Mouse (Mus musculus) thymus, postnatal 4 days (tissue): ENCODE data around the gene Hs6st2.
A peak's percentile ranks its signal among the peaks of the same experiment; 100 is the strongest.

Experiments
- DNase-seq: peaks from one replicate; pipeline ENCODE4 v3.0.0; 2021

Gene Hs6st2

DNA sequence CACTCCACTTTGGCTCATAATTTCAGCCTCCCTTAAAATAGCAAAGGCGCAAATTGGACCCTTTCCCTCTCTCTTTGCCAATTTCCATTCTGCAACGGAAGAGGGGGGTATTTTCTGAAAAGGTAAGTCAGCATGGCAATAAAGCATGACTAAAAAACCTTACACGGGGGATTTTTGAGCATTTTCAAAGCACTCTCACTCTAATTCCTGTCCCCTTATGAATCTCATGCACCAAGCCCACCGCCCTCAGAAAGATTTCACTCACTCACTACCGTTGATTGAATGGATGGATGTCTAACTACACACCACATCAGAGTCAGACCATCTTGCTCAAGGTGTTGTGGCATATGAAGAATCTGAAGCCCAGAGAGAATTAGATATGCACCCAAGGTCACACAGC lies at the start of gene Hs6st2:
Gene Hs6st2 (minus strand): TSS at position 101 of the 400 bp plus-strand sequence.
- DNase-seq = no peak

DNA sequence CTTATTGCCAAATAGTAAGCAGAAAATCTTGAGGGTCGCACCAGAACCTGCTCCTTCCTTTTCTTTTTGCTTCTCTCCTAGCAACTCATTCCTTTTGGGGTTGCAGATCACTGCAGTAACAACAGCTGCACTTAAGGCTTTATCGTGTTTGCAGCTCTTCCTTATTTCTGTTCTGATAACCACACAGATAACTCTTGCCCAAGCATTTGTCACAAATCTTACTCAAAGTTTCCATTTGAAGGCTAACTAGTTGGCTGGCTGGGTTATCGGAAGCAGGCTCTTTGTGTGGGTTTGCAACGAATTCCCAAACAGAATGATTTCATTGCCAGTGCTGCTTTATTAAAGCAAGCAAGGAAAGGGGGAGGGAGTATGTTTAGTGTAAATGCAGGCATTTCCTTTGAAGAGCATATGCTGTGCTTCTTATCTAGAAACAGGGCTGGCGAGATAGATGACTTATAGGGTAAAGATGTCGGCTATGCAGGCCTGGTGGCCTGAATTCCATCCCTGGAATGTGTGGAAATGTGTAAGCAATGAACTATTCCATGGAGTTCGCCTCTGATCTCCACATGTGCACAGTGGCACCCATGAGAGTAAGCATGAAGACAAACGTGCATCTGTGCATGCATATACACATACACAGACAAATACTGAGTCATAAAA lies 32.6 kb upstream of the Hs6st2 start:
- no peak for DNase-seq

DNA sequence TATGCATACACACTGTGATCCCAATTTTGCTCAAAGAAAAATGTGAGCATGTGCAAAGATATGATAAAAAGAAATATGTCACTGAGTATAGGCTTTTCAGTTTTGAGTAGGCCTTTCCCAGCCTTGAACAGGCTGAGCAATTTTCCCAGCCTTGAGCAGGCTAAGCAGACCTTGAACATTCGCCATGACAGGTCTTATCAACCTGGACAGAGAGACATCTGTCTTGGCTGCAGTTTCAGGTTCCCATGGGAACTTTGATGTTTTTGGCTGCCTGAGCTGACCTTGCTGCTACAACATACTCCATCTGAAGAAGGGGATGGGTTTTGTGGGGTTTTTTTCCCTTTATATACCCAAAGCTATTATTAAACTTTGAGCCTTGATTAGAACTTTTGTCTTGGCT lies 31.3 kb upstream of the Hs6st2 start:
- no peak for DNase-seq

DNA sequence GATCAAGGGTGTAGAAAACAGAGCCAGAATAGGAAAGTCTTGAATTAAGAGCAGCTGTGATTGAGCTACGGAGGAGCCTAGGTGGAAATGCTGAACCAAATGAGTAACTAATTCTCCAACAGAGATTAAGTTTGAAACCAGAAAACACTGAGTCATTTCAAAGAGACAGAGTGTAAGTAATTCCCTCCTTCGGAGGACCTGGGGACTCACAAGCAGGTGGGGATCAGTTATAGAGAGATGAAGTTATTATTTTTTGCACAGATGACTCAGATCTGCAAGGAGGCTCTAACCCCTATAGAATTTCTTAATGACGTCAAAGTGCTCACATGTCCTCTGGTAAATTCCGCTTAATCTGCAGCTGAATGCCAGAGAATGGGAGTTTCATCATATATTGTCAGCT lies 21.2 kb upstream of the Hs6st2 start:
- DNase-seq = no peak

DNA sequence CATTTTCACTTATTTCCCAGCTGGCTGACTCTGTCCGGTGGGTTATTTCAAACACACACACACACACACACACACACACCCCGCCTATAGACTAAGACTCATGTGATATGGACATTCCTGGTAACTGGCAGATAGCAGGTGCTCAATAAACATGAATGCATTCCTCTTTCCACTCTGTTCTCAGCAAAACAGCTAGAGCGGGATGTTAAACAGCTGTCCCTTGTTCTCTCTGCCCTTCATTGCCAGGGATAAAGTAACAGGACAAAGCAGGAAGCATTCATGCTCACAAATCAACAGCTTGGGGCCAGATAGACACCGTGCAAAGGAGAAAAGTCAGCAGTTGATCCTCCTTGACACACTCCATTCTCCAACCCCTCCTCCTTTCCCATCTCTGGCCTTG lies 17.4 kb upstream of the Hs6st2 start:
- no peak for DNase-seq

DNA sequence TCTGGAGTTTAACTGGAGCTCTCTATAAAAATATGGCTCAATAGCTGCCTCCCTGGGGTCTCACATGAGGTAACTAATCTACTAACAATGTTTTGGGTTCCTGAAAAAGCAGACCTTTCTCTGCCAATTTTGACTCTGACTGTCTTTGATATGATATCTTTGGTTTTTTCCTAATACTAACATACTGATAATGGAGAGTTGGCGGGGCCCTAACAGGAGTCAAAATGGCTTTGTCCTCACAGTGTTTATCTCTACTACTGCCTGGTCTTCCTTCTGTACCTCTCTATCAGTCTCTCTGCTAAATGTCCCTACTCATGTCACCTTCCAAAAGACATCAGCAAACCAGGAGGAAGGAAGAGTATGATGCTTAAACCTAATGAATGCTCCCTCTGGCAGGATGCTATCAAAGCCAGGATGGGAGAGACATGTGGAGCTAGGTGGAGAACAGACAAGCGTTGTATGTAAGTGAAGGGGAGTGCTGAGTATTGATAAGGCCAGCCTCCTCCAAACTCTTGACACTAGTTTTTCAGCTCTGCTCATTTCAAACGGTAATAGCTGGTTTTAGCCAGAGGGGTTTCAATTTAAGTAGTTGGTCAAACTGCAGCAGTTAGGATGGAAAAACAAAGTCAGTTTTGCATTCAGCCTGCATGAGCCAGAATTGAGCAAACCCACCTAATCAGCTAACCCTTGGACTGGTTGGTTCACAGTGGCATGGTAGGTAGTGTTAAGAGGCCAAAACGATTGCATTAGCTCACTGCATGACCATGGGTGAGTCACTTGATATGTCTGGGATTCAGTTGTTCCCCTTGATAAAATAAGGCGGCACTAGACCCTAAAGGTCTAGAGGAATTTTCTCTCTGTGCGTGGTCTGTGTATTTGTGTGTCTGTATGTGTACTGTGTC lies 4.6 kb upstream of the Hs6st2 start:
- DNase-seq = no peak

DNA sequence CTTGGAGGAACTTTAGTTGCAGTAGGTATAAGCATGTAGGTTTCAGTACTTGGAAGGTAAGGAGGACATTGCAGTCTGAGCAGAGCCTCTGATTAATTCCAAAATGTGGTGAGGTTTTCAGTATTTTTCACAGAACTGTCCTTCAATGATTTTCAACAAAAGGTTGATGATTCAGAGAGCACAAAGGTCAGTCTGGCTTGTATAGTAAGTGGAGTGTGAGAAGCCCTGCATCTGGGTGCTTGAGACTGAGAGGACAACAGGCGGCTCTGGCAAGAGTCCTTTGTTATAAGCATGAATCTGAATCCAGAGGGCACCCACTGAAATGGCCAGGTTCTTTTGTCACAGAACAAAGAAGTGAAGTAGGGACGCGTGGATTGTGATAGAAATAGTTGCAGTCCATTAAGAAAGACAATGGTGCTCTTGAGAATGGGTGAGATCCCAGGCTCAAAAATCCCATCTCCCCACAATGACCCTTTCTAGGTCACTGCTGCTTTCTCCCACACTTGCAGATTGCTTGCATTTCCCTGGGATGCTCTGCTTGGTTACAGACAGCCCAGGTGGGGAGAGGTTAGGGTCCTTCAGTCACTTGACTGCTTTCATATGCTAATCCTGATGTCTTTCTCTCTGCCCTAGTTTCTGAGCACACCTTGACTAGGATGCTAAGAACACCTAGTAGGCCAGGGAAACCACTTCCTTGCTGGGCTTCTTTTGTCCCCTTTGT lies 2.8 kb upstream of the Hs6st2 start:
- DNase-seq = no peak

DNA sequence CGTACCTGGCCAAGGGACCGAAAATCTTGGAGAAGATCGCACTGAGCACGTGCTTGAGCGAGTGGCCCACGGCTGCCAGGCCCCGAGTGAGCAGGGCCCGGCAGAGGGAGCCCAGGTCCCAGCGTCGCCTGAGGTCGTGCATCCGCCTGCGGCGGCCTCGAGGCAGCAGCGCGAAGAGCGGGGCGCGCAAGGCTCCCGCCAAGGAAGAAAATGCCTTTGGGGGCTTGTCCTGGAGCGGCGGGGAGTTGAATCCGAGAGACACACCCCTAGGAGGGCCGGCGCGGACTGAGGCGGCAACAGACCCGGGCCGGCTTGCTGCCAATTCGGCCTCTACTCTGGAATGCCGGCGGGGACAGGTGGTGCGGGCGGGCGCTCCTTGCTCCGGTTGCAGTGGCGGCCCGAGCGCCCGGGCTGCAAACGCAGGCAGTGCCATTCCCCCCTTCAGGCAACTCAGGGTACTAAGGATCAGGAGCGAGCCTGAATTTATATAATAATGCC lies 437 bp downstream of the Hs6st2 start:
- DNase-seq = peak; percentile 2

DNA sequence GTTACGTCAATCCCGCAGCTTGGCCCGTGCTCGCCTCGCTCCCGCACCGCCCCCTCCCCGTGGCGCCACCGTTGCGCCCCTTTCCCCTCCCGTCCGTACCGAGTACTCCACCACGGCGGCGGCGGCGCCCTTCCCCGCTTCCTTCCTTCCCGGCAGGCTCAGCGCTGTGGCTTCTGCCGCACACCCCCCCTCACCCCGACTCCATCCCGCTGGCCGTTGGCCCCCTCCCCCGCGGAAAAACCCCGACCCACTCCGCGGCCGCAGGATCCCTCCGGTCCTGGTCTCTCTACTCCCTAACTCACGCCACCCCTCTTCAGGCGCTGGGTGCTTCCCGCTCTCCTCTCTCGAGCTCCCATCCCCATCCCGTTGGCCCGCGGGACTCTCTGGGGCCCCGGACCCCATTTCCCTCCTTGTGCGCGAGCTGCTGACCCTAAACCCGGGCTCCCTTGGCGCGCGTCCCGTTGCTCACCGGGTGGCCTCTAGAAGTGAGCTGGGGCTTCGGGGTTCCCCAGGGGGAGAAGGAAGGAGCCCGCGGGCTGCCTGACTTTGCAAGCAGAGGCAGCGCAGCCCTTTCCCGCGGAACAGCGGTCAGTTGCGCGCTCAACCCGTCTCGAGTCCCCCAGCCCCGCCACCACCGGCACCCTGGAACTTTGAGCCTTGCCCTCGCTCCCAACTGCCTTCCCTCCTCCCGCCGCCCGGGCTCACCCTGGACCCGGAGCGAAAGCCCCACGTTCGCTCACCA lies 1.1 kb downstream of the Hs6st2 start:
- peak; percentile 6 for DNase-seq

DNA sequence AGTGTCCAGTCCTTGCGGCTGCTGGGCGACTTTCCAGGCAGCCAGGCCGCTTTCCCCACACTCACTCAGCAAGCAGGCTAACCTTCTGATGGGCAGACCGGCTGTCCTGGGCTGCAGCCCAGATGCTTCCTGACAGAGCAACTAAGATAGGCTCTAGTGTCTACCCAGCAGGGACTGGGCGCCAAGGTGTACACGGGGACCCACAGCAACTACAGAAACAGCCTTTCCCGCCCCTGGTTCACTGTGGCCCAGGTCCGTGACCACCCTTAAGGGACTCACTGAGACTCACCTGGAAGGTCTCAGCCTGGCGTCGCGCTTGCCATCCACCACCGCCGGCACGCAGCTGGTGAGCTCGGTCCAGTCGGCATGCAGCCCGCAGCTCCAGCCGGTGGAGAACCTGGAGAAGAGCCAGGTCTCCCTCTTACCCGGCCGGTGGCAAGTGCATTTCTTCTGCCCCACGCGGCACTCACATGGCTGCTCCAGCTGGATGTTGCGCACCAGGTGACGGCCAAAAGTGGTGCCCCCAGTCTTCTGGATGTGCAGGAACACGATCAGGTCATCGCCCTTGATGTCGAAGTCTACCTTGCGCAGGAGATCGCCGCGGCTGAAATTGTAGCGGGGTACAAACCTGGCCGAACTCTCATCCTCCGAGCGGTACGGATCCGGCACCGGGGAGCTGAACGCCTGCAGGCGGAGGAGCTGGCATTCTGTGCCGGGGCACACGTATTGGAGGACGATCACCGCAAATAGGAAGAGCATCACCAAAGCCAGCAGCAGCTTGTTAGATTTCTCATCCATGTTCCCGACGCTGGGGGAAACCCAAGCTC lies 1.8 kb downstream of the Hs6st2 start:
- DNase-seq = peak; percentile 4

DNA sequence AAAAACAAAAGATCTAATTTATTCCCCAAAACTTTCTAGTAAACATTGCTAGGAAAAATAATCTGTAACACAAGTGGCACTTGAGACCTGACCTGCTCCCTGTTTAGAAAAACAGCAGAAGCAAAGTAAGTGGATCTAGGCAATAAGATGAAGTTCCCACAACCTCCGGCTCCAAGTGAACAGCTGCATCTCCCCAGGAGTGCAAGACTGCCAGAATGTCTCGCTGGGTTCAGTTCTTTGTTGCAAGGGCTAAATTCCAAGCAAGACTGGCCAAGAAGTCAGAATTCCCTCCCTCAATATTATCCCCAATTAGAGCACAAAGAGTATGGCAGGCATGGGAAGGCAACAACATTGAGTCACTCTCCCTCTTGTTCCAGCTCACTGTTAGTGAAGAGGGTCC lies 23.4 kb downstream of the Hs6st2 start:
- no peak for DNase-seq

DNA sequence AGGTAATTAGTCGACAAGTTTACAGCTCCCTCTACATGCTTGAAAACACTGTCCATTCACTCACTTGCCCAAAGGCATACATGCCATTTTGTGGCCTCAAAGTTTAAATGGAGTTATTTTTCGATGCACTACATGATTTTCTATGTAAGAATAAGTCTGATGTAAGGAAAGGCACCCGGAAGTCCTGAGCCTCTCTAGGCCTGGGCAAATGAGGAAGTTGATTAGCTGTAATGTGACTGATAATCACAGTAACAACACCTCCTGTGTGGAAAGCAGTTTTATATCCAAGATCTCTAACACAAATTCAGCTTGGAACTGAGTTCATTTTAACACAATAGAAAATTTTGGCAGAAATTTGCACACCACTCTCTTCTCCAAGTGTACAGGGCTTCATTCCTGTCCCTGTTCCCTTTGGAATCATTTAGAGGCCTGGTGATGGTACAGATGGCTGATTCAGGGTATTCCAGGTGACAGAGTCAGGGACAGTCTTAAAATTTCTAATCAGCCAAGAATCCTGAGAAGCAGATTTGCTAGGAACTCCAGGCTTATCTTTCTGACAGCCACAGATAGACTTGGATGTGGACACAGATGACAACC lies 38.9 kb downstream of the Hs6st2 start:
- no peak for DNase-seq

DNA sequence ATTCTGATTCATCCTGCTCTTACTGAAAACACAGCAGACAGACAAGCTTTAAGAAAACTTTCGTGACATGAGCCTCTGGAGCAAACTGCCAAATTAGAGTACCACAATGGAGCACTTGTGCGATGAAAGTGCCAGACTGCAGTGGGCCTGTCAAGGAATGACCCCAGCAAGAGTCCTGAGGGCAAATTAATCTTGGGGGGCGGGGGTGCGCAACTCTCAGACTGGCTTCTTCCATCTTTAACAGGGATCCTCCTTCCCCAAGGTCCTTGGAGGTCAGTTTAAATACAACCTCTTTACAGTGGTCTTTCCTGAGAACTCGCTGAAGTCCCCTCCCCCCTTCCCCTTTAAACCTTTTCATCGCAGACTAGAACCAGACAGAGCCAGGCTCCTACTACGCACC lies 45.9 kb downstream of the Hs6st2 start:
- DNase-seq = no peak

DNA sequence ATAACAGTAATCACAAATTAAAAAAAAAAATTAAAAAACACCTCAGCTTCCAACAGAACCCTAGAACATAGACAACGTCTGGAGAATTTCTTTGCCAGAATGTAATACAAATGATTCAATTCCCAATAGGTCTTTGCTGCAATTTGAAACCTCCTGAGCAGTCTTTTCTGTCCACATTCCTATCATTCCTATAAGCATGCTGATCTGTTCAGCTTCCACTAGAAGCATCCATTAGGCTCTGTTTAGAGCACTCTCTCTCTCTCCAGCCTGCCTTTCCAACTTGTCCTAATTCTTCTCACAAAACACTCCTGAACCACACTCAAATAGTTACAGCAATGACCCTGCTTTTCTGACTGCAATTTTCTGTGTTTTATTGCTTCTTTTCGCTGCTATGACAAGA lies 50.3 kb downstream of the Hs6st2 start:
- no peak for DNase-seq

DNA sequence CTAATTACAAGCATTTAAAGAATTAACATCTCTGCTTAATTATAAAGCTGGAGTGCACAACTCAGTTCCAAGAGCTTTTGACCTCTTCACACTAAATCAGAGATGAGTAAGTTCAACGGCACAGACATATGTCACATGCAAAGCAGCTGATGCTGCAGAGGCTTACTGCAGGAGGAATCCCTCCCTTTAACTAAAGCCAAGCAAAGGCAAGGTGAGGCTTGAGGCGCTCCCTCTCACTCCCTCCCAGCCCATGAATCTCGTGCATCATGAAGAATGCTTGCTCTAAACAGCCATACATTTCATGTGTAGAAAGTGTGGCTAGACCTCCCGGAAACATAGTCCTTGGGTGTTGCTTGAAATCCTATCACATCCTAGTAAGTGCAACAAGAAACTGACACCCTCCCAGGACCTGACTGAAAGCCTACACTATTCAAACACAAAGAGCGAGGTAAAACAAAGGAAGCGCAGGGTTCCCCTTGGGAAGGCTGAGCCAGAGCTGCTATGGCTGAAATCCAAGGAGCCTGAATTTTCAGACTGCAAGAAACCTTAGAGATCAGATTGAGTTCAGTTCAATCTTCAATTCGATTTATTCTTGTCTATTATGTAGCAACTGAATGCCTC lies 67.2 kb downstream of the Hs6st2 start:
- no peak for DNase-seq

DNA sequence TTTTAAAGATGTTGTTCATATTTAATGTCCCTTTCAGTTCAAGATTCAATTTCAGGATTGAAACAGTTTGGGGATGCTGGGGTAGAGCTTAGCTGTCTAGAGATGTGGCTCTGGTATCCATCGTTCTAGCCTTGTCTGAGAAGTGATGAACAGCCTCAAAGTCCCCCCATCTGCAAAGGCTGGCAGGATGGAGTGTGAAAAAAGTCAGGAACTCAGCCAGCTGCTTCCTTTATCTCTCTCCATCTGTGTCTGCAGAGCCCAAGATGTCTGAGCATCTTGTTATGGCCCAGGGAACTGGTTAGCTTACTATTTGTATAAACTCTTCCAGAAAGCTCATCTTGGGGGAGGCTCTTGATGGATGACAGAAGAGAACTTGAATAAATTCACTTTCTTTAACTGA lies 70.9 kb downstream of the Hs6st2 start:
- DNase-seq = no peak

DNA sequence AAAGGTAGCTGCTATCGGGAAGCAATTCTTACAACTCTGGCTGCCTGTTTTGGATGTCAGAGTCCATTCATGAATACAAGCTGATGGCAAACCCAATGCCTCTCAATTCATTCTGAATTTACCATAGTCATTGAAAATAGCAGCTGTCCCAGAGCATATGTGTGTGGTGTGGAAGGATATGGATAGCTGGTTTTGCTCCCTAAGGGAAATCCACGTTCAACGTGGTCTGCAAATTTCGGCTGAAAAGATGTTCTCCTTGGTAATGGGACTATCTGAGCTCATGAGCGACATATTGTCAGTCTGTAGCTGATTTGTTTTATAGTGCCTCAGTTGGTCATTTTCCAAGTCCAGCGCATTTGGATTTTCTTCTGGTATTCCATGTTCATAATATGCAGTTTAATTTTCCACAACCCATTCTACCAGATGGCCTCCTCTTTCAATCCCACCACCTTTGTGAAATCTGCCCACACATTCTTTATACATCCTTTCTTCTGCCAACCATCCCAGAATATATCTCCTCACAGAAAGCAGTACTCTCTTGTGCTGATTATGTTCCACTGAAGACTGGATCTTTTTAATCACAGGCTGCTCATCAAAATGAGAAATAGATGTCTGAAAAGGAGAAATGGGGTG lies 75.3 kb downstream of the Hs6st2 start:
- DNase-seq = no peak

DNA sequence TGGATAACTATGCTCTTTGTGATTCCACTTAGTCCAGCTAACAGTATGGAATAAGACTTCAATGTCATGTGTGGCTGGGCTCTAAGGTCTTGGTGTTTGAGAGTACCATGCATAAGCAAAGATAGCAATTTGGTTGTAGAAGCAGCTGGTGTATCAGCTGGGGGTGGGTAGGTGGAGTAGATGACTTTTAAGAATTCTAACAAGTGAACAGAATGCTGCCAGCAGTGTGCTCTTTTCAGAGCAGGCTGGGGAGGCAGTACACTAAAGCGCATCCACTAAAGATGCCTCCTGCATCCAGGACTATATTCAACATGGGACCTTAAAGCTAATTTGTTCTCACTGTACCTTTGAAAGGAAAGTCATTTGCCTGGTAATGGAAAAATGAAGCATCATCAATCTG lies 88.9 kb downstream of the Hs6st2 start:
- DNase-seq = no peak

DNA sequence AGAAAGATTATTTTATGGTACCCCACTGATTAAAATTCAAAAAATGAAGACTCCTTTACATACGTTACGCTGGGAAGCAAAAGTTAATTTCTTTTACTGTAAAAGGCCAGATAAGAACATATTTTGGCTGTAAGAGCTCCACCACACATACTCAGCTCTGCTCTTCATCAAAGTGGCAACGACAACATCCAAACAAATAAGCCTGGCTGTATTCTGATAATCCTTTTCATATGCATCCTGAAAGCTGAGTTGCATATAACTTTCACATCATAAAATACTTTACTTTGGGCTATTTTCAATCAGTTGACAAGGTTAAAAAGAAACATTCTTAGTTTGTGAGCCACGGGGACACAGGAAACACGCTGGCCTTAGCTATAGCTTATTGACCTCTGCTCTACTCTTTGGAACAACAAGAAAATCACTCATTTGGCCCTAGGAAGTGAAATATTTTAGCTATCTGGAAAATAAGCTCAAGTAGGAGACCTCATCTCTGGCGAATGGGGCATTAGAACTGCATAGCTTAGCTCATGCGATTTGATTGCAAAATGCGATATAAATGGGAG lies 91.1 kb downstream of the Hs6st2 start:
- no peak for DNase-seq

DNA sequence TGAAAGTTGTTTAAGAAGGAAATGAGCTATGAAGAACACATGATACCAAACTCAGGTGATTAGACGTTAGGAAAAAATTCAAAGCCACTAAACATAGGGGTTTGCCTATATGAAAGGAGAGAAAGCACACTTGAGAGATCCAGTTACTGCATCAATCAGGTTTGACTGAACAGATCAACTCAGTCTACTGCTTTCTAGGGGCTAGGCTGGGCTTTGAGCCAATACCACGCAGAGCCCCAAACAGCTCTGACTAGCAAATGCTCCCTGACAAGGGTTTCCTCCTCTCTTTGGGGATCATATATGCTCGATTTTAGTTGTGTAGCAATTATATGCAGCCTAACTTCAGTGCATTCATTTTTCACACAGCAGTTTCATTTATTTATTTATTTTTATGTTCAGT lies 96.2 kb downstream of the Hs6st2 start:
- DNase-seq = no peak
